Mouse (Mus musculus): ENCODE measurements at regions not wholly inside any gene's neighbourhood (a gene's known extent, or its start where the extent isn't known, plus 50 kb on each side); places are given as distances from the start of the nearest gene placed in this dataset.

GRCm38 (mm10) chr5:67155582-67155981, 56.5 kb upstream of the Phox2b start:
- DNase-seq = no peak
- intact Hi-C loops (cut with DNase I) = no loop called here

- intact Hi-C loops (cut with DNase I) = no loop called here
- peak; percentile 20 for DNase-seq
These were observed 57.8 kb upstream of the Phox2b start for GRCm38 (mm10) chr5:67156911-67157310.

- intact Hi-C loops (cut with DNase I) = no loop called here
- no peak for DNase-seq
These were observed 77.7 kb upstream of the Phox2b start for GRCm38 (mm10) chr5:67176827-67177226.

- no peak for DNase-seq
- intact Hi-C loops (cut with DNase I) = no loop called here
These were observed 80.1 kb upstream of the Phox2b start for GRCm38 (mm10) chr5:67179221-67179620.

- intact Hi-C loops (cut with DNase I) = no loop called here
- peak; percentile 49 for DNase-seq
These were observed 70.9 kb upstream of the Tmem33 start for GRCm38 (mm10) chr5:67189376-67189901.

- intact Hi-C loops (cut with DNase I) = no loop called here
These were observed 66.3 kb upstream of the Tmem33 start for GRCm38 (mm10) chr5:67194065-67194464.

GRCm38 (mm10) chr5:67205083-67205738, 55.2 kb upstream of the Tmem33 start:
- no peak for DNase-seq
- intact Hi-C loops (cut with DNase I) = no loop called here

More at GRCm38 (mm10) chr5:67194065-67194464, 66.3 kb upstream of the Tmem33 start:
- no peak for DNase-seq

Measured in left cerebral cortex, postnatal 4 days (tissue).